Mouse (Mus musculus) brain, embryonic 14.5 days (tissue): Measurements from ENCODE around the gene Gm17606. TPM values are rescaled to one million over a fixed set of nuclear protein-coding genes. Genes with fewer than 3 reads are reported as not detected.

ENCODE experiments used
- DNase-seq: peaks from one replicate; pipeline ENCODE4 v3.0.0-alpha.2; 2011; ENCODE audit warnings: low read depth
- CTCF ChIP-seq: fragments of 200-500 bp; IDR thresholded peaks from 2 replicates; pipeline ENCODE4 v1.5.1; 2012; ENCODE audit warnings: inconsistent platforms, mild to moderate bottlenecking, moderate library complexity, borderline replicate concordance; ENCODE audit not compliant: insufficient read depth, insufficient read length; ENCODE audit errors: extremely low read depth
- POLR2A ChIP-seq: fragments of 200-500 bp; IDR thresholded peaks from 2 replicates; pipeline ENCODE4 v1.6.1; 2012; ENCODE audit warnings: mild to moderate bottlenecking, inconsistent platforms, borderline replicate concordance; ENCODE audit not compliant: poor library complexity, insufficient read depth, insufficient read length, severe bottlenecking; ENCODE audit errors: extremely low read depth
- polyA plus RNA-seq: library from polyadenylated mRNA; depleted of rRNA; stranded (reverse); fragments of >200 nt; gene quantifications from 2 replicates; pipeline ENCODE4 v1.2.3, GENCODE M21; 2012

The Gm17606 gene
- polyA plus RNA-seq, 1 experiment: not detected

DNA sequence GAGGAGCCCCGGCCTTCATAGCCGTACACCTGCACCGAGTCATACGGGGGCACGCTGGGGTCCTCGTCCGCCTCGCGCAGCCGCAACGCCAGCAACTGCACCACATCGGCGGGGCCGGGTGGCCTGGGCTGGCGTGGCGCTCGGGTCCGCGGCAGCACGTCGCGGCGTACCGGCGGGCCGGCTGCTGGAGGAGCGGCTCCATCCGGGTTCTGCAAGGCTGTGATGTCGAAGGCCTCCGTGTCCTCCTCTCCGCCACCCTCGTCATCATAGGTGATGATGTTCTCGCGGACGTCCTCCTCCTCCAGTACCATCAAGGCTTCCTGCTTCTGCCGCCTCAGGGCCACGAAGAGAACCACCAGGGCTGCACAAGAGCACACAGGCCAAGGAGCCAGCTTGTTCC, 8.5 kb upstream of the Gm17606 start:
- no peak for TF ChIP-seq POLR2A
- TF ChIP-seq CTCF: no peak
- no peak for DNase-seq

DNA sequence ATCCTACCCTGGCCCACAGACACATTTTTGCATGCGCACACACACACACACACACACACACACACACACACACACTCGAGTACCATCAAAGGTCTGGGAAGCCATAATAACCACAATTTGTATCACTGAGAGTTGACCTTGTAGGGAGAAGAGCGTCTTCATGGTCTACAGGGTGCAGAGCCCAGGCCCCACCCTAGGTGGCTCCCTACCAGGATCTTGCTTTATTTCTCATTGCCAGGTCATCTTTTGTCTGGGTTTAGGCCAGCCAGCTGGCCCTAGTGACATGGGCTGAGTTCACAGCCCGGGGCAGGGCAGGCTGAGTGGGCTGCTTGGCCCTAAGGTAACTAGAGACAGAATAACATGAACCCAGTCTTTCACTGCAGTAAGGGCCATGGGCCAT, 6.6 kb upstream of the Gm17606 start:
- peak; percentile 30; the same call in 1 of the 2 replicates for TF ChIP-seq CTCF
- no peak for TF ChIP-seq POLR2A
- DNase-seq: no peak

- DNase-seq: peak; percentile 53
- TF ChIP-seq CTCF: peak; percentile 88
- TF ChIP-seq POLR2A: no peak
Observed at GRCm38 (mm10) chr14:54636954-54637353, 3.8 kb upstream of the Gm17606 start.

DNA sequence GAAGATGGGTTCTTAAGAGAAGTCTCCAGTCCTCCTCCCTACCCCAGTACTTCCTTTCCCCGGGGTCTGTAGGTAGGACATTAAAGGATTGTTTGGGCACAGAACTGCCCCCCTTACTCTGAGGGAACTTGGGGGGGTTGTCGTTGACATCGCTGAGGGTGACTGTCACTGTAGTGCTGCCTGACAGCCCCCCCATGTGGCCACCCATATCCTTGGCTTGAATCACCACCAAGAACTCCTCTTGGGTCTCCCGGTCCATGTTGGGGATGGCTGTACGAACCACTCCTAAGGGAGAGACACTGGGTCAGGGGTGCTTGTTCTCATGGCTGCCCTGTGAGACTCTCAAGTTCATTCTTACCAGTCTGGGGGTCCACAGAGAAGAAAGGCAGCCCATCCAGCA, 2.5 kb upstream of the Gm17606 start:
- no peak for DNase-seq
- TF ChIP-seq POLR2A: no peak
- TF ChIP-seq CTCF: no peak

DNA sequence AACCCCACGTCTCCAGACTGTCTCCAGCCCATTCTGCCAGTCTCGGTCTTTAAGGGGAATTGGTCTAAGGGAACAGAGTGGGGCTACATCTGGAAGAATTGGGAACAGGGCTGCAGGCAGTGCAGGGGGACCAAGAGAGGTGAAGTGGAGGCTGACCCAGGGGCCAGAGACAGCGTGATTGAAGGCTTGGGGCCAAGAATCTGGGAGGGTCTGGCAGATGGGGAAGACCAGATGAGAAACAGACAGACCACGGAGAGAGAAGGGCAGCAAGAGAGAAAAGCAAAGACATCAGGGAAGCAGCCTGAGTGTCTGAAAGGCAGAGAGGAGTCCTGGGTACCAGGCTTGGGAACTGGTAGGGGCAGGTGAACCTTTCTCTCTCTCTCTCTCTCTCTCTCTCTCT, 631 bp upstream of the Gm17606 start:
- TF ChIP-seq POLR2A (no peak), CTCF (no peak)
- no peak for DNase-seq

- peak; percentile 94 for DNase-seq
- TF ChIP-seq POLR2A (peak; percentile 77), CTCF (peak; percentile 93)
Observed at GRCm38 (mm10) chr14:54641305-54641969, 685 bp downstream of the Gm17606 start, which contains the start of gene Cdh24. TSS of gene Cdh24 (minus strand) at chr14:54641364.

- DNase-seq: no peak
Observed at GRCm38 (mm10) chr14:54642224-54642944, 1.6 kb downstream of the Gm17606 start.

GRCm38 (mm10) chr14:54643011-54643410, 2.3 kb downstream of the Gm17606 start:
- no peak for DNase-seq
- no peak for TF ChIP-seq POLR2A
- TF ChIP-seq CTCF: no peak

More at GRCm38 (mm10) chr14:54642224-54642944, 1.6 kb downstream of the Gm17606 start:
- TF ChIP-seq CTCF (no peak), POLR2A (no peak)

DNA sequence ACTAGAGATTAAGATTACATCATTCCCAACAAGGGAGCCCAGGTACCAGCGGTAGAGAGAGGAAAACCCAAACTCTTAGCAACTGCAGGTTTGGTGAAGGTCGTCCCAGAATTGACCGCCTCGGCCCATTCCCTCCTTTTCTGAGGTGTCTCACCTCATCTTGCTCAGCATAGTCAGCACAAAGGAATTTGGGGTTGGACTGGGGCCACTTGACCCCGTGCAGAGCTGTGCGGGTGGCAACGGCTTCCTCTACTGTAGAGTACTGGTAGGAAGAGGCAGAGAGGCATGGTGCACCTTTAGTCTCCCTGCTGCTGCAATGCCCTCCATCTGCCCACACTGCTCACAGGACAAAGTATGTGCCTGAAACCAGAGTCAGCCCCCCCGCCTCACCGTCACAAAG, 3.5 kb downstream of the Gm17606 start:
- no peak for TF ChIP-seq POLR2A
- no peak for TF ChIP-seq CTCF
- no peak for DNase-seq

- DNase-seq: no peak
Observed at GRCm38 (mm10) chr14:54646455-54646854, 5.7 kb downstream of the Gm17606 start.

GRCm38 (mm10) chr14:54646898-54647636, 6.3 kb downstream of the Gm17606 start:
- DNase-seq: no peak
- TF ChIP-seq POLR2A (no peak), CTCF (no peak)

More at GRCm38 (mm10) chr14:54646455-54646854, 5.7 kb downstream of the Gm17606 start:
- TF ChIP-seq POLR2A (no peak), CTCF (no peak)

DNA sequence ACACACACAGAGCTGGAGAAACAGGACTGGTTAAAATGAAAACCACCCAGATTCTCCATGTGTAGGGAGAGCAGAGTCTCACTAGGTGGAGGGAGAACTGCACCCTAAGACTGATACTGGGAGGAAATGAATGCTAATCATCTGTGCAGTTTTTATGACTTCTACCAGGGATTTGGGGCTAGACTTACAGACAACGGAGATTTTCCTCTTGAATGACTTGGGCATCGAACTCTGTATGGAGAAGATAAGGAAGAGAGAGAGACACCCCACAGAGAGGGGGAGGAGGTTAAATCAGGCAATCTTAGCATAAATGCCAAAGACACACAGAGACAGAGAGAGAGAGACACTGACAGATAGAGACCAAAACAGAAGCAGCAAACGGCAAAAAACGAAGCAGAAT, 7.1 kb downstream of the Gm17606 start:
- DNase-seq: no peak
- TF ChIP-seq CTCF (no peak), POLR2A (no peak)
